Mouse (Mus musculus) embryo, embryonic 11.5 days (tissue): ENCODE measurements at regions not wholly inside any gene's neighbourhood (a gene's known extent, or its start where the extent isn't known, plus 50 kb on each side); places are given as distances from the start of the nearest gene placed in this dataset.
"Not testable (repeated sequence)": the region's sequence is repeated elsewhere in the genome, so short reads cannot be mapped to it uniquely, and the experiment has no call there.

ENCODE experiments used
- DNase-seq: peaks from one replicate; pipeline ENCODE4 v3.0.0-alpha.2; 2012; ENCODE audit warnings: low read depth, low spot score

DNA sequence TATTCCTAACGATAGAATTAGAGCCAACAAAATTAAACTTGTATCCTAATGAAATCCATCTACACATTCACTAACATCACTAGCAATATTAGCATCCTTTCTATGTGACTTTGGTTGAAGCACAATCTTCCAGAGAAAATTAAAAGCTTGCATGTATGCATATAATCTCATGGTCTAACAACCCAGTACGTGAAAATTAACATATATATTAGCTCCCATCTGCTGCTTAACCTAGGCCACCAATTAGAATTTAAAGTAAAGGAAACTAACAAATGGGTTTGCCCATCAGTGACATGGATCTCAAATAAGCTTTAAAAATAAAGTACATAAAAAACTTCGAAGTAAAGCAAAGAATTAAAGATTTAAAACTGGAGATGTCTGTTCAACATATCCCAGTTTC, 278.9 kb upstream of the Gm21293 start:
- DNase-seq: no peak

DNA sequence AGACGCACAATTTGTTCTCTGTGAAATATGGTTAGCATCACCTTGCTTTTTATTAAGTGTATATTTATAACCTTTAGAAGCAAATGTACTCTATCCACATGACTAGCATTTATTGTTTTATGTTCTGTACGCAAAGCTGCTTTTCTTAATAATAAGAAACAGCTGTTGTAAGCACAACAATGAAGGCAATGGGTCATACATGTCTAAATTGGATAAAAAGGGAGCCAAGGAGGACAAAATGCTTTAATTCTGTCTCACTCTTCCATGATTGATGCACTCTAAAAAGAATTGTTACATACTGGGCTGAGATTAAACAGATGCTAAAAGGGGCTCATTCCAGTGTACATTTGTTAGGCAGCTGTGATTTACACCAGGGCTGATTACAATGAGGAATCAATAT, 232.7 kb upstream of the Gm21293 start:
- no peak for DNase-seq

DNA sequence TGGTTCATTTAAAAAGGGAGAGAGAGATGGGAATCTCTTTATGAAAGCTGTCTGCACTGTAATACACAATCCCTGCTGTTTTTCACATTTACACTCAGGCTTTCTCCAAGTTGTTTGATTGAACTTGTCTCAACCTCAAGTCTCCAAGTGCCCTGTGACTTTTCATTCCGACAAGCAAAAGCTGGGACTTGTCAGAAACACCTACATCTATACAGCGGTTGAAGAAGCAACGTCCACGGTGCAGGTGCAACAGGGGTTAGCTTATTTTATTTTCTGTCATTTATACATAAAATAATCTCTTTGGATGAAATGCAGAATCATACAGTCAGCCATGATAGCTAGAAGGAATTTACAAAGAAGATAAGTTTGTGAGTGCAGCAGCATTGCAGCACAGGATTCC, 184.6 kb upstream of the Gm21293 start:
- no peak for DNase-seq

DNA sequence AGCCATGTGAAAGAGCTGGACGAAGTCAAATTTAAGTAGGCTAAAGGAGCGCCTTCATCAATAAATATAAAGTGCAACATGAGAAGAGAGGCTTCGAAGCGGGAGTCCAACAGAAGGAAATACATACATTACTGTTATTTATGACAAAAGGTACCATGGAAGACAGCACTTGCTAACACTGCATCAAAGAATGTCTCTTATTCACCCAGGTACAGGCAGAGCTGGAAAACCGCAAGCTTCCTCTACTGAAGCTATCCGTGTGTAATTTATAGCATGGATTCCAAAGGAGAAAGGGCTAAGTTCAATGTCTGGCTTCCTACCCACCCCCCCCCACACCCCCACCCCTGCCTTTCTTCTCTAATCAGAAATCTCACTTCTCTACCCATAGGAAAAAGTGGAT, 166.7 kb upstream of the Gm21293 start:
- no peak for DNase-seq

DNA sequence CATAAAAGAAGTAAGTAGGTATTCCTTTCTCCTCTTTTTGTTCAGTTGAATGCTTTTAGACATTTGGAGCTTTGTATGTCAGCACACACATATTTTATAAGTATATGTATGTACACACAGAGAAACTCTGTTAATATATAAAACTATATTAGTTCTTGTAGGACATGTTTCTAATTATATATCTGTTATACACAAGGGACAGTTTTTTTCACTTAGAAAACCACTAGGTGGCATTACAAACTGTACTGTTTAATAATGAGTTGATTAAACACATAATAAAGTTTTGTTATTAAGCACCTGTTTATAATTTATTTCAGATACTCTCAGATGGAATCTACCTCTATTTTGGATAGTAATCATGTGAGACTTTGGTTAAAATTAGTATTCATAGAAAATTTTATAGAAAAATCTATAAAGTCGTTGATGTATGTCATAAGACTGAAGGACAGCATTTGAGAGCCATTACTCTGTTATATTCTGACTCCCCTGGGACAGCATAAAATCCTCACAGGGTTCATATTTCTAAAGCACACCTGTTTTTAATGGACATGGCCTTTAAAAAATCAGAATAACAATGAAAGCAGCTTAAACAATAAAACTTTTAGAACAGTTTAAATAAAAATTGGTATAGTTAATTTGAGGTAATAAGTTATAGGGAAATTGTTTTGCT, 158.4 kb upstream of the Gm21293 start:
- no peak for DNase-seq

DNA sequence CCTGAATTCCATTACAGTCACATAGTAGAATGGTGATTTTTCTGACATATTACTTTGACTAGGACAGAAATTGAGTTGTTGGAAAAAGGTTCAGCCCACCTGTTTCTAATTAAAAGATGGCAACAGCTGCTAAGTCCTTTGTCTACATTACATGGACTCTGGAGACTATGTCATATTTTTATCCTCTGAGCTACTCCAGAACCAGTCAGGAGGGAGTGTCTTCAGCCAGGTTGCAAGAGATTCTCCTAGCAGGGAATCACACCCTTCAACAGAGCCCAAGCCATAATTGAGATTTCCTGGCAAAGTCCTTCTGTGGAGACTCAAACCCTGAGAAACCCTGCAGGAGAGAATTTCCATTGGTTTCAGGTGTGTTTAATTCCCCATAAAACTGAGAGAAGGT, 123.2 kb upstream of the Gm21293 start:
- no peak for DNase-seq

DNA sequence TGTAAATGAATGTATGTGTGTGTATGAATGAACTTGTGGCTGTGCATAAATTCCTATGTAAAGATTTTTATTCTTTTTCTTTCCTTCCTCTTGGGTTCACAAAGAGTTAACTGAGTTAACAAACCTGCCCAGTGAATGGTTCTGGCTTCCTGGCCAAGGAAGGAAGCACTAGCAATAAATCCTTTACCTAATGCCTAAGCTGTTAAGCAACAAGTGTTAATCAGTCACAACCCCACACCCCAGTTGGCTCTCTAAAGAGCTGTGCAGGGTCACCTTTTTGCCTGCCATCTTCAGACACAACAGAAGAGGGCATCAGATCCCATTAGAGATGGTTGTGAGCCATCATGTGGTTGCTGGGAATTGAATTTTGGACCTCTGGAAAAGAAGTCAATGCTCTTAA, 121.2 kb upstream of the Gm21293 start:
- DNase-seq: no peak

DNA sequence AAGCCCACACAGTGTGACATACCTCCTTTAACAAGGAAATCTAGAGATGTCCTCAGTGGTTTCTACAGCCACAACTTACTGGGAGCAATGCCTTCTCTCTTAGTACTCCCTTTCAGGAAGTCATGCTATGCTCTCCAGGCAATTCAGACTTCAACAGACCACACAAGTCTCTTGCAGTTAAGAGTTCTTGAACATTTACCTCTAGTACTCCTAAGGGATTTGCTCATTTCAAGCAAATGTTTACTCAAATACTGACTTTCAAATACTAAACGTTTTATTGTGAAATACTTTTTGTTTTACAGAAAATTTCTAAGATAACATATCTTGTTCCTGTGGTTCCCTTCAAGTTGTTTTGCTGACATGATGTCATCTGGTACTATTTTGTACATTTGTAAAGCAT, 114.6 kb upstream of the Gm21293 start:
- DNase-seq: no peak

DNA sequence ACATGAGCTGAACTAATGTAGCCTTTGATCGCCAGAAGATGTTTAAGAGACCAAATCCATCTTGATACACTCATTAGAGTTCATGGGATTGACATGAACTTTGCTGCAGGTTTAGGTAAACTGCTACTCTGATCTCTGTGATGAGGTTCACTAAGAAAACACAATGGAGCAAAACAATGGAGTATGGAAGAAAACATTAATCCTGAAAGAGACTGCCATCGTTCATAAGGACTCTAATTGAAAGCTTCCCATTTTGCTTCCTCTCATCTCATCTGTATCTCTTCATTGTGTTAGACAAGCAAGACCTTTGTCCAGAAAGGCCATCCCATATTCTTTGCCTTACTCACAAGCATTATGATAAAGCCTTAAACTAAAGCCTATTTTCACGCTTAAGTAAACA, 110.0 kb upstream of the Gm21293 start:
- no peak for DNase-seq

DNA sequence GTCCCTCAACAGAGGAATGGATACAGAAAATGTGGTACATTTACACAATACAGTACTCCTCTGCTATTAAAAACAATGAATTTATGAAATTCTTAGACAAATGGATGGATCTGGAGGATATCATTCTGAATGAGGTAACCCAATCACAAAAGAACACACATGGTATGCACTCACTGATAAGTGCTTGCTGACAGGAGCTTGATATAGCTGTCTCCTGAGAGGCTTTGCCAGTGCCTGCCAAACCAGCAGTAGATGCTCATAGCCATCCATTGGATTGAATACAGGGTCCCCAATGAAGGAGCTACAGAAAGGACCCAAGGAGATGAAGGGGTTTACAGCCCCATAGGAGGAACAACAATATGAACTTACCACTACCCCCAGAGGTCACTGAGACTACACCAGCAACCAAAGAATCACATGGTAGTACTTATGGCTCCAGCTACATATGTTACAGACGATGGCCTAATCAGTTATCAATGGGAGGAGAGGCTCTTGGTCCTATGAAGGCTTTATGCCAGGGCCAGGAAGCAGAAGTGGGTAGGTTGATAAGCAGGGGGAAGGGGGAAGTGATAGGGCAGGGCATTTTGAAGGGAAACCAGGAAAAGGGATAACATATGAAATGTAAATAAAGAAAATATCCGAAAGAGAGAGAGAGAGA, 100.9 kb upstream of the Gm21293 start:
- not testable (repeated sequence) for DNase-seq

DNA sequence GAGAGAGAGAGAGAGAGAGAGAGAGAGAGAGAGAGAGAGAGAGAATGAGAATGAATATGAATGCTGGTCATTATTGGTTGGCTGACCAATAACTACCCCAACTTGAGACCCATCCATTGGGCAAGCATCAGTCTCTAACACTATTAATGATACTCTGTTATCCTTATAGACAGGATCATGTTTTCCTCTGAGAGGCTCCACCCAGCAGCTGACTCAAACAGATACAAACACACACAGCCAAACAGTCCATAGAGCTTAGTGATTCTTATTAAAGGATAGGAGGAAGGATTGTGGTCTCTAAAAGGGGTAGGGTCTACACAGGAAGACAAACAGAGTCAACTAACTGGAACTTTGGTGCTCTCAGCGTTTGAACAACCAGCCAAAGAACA, 100.4 kb upstream of the Gm21293 start:
- DNase-seq: no peak

DNA sequence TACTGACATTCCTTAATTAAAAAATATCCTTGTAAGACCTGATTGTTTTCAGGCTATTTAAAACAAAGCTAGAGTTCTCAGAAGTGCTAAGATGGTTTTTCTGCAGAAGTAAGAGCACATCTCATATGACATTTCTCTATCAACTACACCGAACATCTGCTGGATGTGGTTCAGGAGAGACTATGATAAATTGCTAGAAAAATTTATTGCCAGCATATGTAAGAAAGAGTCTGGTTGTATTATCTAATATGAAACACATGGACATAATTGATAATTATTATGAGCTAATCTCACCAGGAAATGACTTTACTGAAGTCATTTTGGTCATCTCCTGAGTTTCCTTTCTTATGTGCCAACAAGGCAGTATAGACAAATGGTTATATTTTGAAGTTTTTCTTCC, 99.2 kb upstream of the Gm21293 start:
- no peak for DNase-seq
